Mouse (Mus musculus): ENCODE measurements around the gene Tmem131l. TPM values are rescaled to one million over a fixed set of nuclear protein-coding genes. Genes with fewer than 3 reads are reported as not detected.

Gene Tmem131l
- polyA plus RNA-seq, 1 experiment: 22.6 TPM

- Histone ChIP-seq H3K27ac (ENCODE audit: insufficient read depth, low read length) (peak overlapping the region; percentile 50), H3K4me3 (ENCODE audit: insufficient read depth, low read length) (no peak overlapping the region), H3K4me1 (ENCODE audit: control insufficient read depth, insufficient read depth, low read length) (peaks cover 6% of the 10 kb centered on the region; the same call in 1 of the 2 replicates)
- TF ChIP-seq CTCF (IDR thresholded peaks at IDR 0.05; ENCODE audit: borderline replicate concordance, insufficient read depth, low read length) (no peak), POLR2A (IDR thresholded peaks at IDR 0.05; ENCODE audit: low read depth, low read length) (no peak)
Measured at GRCm38 (mm10) chr3:84059676-84060075, 19.7 kb upstream of the Tmem131l start.

DNA sequence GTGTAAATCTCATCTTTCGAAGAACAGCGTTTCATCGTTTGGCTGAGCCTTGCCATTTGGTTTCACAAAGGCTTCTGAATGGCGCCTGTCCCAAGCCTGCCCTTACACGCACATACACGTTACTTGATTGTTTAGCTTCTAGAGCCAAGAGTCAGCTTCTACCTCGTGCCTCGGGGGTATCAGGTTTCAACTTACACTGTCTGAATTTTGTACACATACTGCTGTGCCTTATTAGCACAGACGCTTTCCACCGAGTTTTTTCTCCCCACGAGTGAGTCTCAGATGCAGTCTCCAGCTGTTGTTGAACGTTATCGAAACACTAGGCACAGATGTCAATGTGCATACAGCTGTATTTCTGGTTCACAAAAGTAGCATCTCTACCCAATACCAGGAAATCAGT lies 19.3 kb upstream of the Tmem131l start:
- H3K4me3 ChIP-seq (ENCODE audit: insufficient read depth, low read length): no peak overlapping the region
- H3K4me1 ChIP-seq (ENCODE audit: control insufficient read depth, insufficient read depth, low read length): peaks cover 6% of the 10 kb centered on the region; the same call in 1 of the 2 replicates
- TF ChIP-seq CTCF (IDR thresholded peaks at IDR 0.05; ENCODE audit: borderline replicate concordance, insufficient read depth, low read length): no peak
- no peak for TF ChIP-seq POLR2A (IDR thresholded peaks at IDR 0.05; ENCODE audit: low read depth, low read length)
- H3K27ac ChIP-seq (ENCODE audit: insufficient read depth, low read length): peak overlapping the region; percentile 5

- peaks cover 2% of the 10 kb centered on the region; the same call in 1 of the 2 replicates for H3K4me1 ChIP-seq (ENCODE audit: control insufficient read depth, insufficient read depth, low read length)
- no peak overlapping the region for H3K4me3 ChIP-seq (ENCODE audit: insufficient read depth, low read length)
- no peak overlapping the region for H3K27ac ChIP-seq (ENCODE audit: insufficient read depth, low read length)
- TF ChIP-seq CTCF (IDR thresholded peaks at IDR 0.05; ENCODE audit: borderline replicate concordance, insufficient read depth, low read length) (0 out of 2 replicates have a peak, but pooled peaks have one; percentile 28), POLR2A (IDR thresholded peaks at IDR 0.05; ENCODE audit: low read depth, low read length) (no peak)
Measured at GRCm38 (mm10) chr3:84048729-84049175, 8.8 kb upstream of the Tmem131l start.

DNA sequence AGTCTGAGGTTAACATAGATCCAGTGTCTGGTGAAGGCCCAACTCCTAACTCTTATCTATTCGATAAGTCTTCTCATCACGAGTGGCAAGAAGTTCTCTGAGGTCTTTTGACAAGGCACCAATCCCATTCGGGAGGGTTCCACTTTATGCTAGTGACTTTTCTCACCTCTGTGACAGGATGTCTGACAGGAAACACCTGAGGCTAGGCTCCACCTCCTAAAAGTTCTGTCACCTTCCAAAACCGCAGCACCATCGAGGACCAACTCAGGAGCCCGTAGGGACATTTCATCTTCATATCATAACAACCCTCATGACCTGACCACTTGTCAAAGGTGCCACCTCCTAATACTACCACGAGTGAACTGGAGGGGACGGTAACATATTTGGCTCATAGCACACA lies 6.2 kb upstream of the Tmem131l start:
- H3K27ac ChIP-seq (ENCODE audit: insufficient read depth, low read length): no peak overlapping the region
- TF ChIP-seq CTCF (IDR thresholded peaks at IDR 0.05; ENCODE audit: borderline replicate concordance, insufficient read depth, low read length) (no peak), POLR2A (IDR thresholded peaks at IDR 0.05; ENCODE audit: low read depth, low read length) (no peak)
- H3K4me1 ChIP-seq (ENCODE audit: control insufficient read depth, insufficient read depth, low read length): peaks cover 2% of the 10 kb centered on the region; the same call in 1 of the 2 replicates
- H3K4me3 ChIP-seq (ENCODE audit: insufficient read depth, low read length): no peak overlapping the region

DNA sequence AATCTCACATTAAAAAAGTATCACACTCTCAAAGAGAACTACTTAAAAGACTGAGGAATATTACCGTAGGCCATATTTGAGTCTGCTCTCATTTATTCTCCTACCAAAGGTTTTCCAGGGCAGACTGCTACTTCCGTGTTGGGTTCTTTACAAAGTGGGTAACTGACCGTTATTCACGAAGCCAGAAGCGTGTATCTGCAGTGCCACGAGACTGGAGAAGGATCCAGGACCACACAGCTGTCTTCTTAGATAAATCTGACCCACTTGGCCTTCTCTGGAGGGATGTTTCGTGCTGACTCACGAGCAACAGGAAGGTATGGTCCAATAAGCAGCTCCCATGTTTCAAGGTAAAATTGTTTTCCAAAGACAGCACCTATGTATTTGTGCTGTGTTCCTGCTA lies 1.8 kb upstream of the Tmem131l start:
- TF ChIP-seq POLR2A (IDR thresholded peaks at IDR 0.05; ENCODE audit: low read depth, low read length): no peak
- no peak for TF ChIP-seq CTCF (IDR thresholded peaks at IDR 0.05; ENCODE audit: borderline replicate concordance, insufficient read depth, low read length)

GRCm38 (mm10) chr3:84040476-84041082 lies 604 bp upstream of the Tmem131l start:
- TF ChIP-seq CTCF (IDR thresholded peaks at IDR 0.05; ENCODE audit: borderline replicate concordance, insufficient read depth, low read length) (no peak), POLR2A (IDR thresholded peaks at IDR 0.05; ENCODE audit: low read depth, low read length) (no peak)
- Histone ChIP-seq H3K4me1 (ENCODE audit: control insufficient read depth, insufficient read depth, low read length) (no peaks in the 10 kb centered on the region), H3K4me3 (ENCODE audit: insufficient read depth, low read length) (peak overlapping the region; percentile 61), H3K27ac (ENCODE audit: insufficient read depth, low read length) (no peak overlapping the region)

More for the DNA sequence above, 1.8 kb upstream of the Tmem131l start:
- no peak overlapping the region for H3K4me3 ChIP-seq (ENCODE audit: insufficient read depth, low read length)
- H3K4me1 ChIP-seq (ENCODE audit: control insufficient read depth, insufficient read depth, low read length): no peaks in the 10 kb centered on the region
- no peak overlapping the region for H3K27ac ChIP-seq (ENCODE audit: insufficient read depth, low read length)

DNA sequence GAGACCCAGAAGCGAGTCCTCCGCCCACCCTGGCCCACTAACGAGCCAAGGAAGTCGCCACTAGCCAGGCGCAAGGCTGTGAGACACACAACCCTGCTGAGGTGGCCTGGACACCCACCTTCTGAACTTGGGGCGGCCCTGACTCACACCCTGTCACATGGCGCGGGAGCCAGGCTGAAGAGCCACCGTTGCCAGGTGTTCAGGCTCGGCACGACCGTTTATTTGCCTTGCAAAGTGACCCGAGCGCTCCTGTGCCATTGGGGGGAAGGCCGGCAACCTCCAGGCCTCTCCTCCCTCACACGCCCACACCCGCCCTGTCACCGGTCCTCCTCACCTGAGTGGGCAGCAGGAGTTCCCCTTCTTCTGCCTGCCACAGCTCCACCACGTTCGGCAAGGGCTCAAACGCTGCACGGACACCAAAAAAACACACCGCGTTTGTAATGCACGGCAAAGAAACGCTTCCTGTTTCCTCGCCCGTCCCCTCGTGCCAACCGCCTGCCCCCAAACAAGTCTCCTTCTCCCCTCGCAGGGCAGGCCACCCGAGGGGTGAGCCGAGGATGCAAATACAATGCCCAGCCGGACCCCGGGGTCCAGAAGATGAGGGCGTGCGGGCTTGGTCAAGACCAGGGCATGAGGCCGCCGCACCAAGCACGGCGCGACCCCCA lies 862 bp downstream of the Tmem131l start:
- no peaks in the 10 kb centered on the region for H3K4me1 ChIP-seq (ENCODE audit: control insufficient read depth, insufficient read depth, low read length)
- H3K4me3 ChIP-seq (ENCODE audit: insufficient read depth, low read length): peak overlapping the region; percentile 87
- no peak for TF ChIP-seq CTCF (IDR thresholded peaks at IDR 0.05; ENCODE audit: borderline replicate concordance, insufficient read depth, low read length)
- TF ChIP-seq POLR2A (IDR thresholded peaks at IDR 0.05; ENCODE audit: low read depth, low read length): no peak
- no peak overlapping the region for H3K27ac ChIP-seq (ENCODE audit: insufficient read depth, low read length)

DNA sequence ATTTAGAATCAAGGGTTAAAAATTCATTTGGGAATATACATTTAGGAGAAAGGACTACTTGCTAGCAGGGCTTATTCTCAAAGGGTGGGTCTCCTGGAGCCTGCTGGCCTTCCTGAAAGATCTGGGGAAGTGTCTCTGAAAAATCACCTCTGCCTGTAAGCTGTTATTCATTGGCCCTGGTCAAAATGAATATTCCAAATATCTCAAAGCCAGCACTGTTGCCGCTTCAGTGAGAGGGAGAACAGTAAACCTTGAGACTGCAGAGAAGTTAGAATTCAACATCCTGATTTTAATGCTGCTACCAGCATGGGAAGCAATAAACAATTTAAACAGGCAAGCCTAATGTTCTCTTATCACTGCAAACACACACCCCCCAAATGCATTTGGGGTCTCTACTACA lies 1.8 kb downstream of the Tmem131l start:
- H3K4me3 ChIP-seq (ENCODE audit: insufficient read depth, low read length): no peak overlapping the region
- H3K4me1 ChIP-seq (ENCODE audit: control insufficient read depth, insufficient read depth, low read length): no peaks in the 10 kb centered on the region
- H3K27ac ChIP-seq (ENCODE audit: insufficient read depth, low read length): no peak overlapping the region
- TF ChIP-seq POLR2A (IDR thresholded peaks at IDR 0.05; ENCODE audit: low read depth, low read length) (no peak), CTCF (IDR thresholded peaks at IDR 0.05; ENCODE audit: borderline replicate concordance, insufficient read depth, low read length) (no peak)

- TF ChIP-seq POLR2A (IDR thresholded peaks at IDR 0.05; ENCODE audit: low read depth, low read length): no peak
- no peak for TF ChIP-seq CTCF (IDR thresholded peaks at IDR 0.05; ENCODE audit: borderline replicate concordance, insufficient read depth, low read length)
- H3K4me3 ChIP-seq (ENCODE audit: insufficient read depth, low read length): no peak overlapping the region
- H3K27ac ChIP-seq (ENCODE audit: insufficient read depth, low read length): no peak overlapping the region
- H3K4me1 ChIP-seq (ENCODE audit: control insufficient read depth, insufficient read depth, low read length): no peaks in the 10 kb centered on the region
Measured at GRCm38 (mm10) chr3:84037536-84037935, 2.4 kb downstream of the Tmem131l start.

DNA sequence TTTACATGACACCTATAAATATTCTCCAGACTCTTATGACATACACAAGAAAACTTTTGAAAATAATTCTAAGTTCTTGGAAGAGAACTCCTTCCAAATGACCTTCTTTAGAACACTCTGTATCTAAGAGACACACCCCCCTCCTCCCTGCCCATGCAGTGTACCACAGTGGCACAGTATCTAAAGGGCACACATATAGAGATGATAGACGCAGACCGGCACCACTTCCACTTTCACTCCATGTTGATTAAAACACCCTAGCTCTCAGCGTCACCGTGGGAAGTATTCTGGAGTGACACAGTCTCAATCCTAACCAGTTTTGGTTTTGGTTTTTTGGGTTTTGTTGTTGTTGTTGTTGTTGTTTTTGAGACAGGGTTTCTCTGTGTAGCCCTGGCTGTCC lies 3.1 kb downstream of the Tmem131l start:
- Histone ChIP-seq H3K4me1 (ENCODE audit: control insufficient read depth, insufficient read depth, low read length) (no peaks in the 10 kb centered on the region), H3K27ac (ENCODE audit: insufficient read depth, low read length) (no peak overlapping the region), H3K4me3 (ENCODE audit: insufficient read depth, low read length) (no peak overlapping the region)
- TF ChIP-seq POLR2A (IDR thresholded peaks at IDR 0.05; ENCODE audit: low read depth, low read length) (no peak), CTCF (IDR thresholded peaks at IDR 0.05; ENCODE audit: borderline replicate concordance, insufficient read depth, low read length) (no peak)

Measured in embryonic fibroblast, embryonic 13.5 days (primary cell).